Mouse (Mus musculus) neural tube, embryonic 12.5 days (tissue): Measurements from ENCODE around the gene Arid1a. TPM values are rescaled to one million over a fixed set of nuclear protein-coding genes. Genes with fewer than 3 reads are reported as not detected.
A peak's percentile ranks its signal among the peaks of the same experiment; 100 is the strongest.

Experiments
- ATAC-seq: fragments of 200-750 bp; cut with Nextera tagmentation; 2 replicates; pipeline ENCODE4 v1.8.0; 2017; ENCODE audit warnings: low read depth, mild to moderate bottlenecking, moderate TSS enrichment, moderate library complexity; ENCODE audit not compliant: low FRiP score
- H3K27ac ChIP-seq: fragments of 300-500 bp; sonication (generic); 2 replicates; pipeline ENCODE4 v1.5.1; 2016
- H3K27me3 ChIP-seq: fragments of 300-500 bp; sonication (generic); replicated peaks from 2 replicates; pipeline ENCODE4 v1.6.1; 2016; ENCODE audit warnings: mild to moderate bottlenecking
- H3K36me3 ChIP-seq: fragments of 300-500 bp; sonication (generic); 2 replicates; pipeline ENCODE4 v1.6.1; 2016; ENCODE audit warnings: mild to moderate bottlenecking
- H3K4me1 ChIP-seq: fragments of 300-500 bp; sonication (generic); 2 replicates; pipeline ENCODE4 v1.6.1; 2016
- H3K4me2 ChIP-seq: fragments of 300-500 bp; sonication (generic); replicated peaks from 2 replicates; pipeline ENCODE4 v1.6.1; 2016; ENCODE audit warnings: mild to moderate bottlenecking
- H3K4me3 ChIP-seq: fragments of 300-500 bp; sonication (generic); 2 replicates; pipeline ENCODE4 v1.5.1; 2016
- H3K9ac ChIP-seq: fragments of 300-500 bp; sonication (generic); 2 replicates; pipeline ENCODE4 v1.6.1; 2016; ENCODE audit warnings: mild to moderate bottlenecking
- H3K9me3 ChIP-seq: fragments of 300-500 bp; sonication (generic); 2 replicates; pipeline ENCODE4 v1.6.1; 2016; ENCODE audit warnings: mild to moderate bottlenecking
- WGBS: fragments of 180-500 bp; shearing (Covaris S2); methylation state at CpG from one replicate; pipeline ENCODE4 v1.1.7; 2016; 5-methylcytosine and 5-hydroxymethylcytosine counted together
- polyA plus RNA-seq: library from polyadenylated mRNA; unstranded; fragments of >200 nt; fragmentation: Nextera tagmentation; extraction: Ambion mirVana; gene quantifications from 2 replicates; pipeline ENCODE4 v1.2.1, GENCODE M21; 2016

Gene Arid1a
- polyA plus RNA-seq, 1 experiment from 2014 or later, result 41.0 TPM

- WGBS, result 79% methylated on average over 7 of the region's 7 CpGs
- peaks cover 13% of the 10 kb centered on the region; the same call in 1 of the 2 replicates for H3K4me1 ChIP-seq
- no peak overlapping the region for H3K4me2 ChIP-seq
- H3K9ac ChIP-seq, result no peak overlapping the region
- no peak overlapping the region for H3K4me3 ChIP-seq
- H3K27ac ChIP-seq, result no peak overlapping the region
- H3K36me3 ChIP-seq, result peaks cover 100% of the 10 kb centered on the region
- no peaks in the 10 kb centered on the region for H3K9me3 ChIP-seq
- no peaks in the 10 kb centered on the region for H3K27me3 ChIP-seq
- no peak for ATAC-seq
These were observed 68.0 kb downstream of the Arid1a start for GRCm38 (mm10) chr4:133688417-133689067.

DNA sequence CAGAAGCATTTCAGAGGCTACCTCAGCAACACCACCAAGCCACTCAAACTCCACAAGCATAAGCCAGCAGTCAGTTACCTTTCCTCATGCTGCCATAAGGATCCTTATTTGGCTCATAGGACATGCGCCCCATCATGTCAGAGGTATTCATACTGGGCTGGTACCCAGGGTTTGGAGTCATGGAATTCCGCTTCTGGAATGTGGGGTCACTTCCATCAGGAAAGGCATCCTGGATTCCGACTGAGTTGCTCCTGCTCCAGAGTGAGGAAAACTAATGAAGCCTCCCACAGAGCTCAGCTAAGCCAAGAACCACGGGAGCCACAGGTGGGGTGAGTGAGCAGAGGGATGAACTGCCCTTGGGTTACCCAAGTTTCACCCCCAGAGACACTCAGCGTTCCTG is 69.4 kb downstream of the Arid1a start:
- Histone ChIP-seq H3K27ac (no peak overlapping the region), H3K36me3 (peaks cover 99% of the 10 kb centered on the region), H3K4me3 (no peak overlapping the region), H3K4me2 (no peak overlapping the region), H3K9ac (no peak overlapping the region), H3K9me3 (no peaks in the 10 kb centered on the region), H3K4me1 (peaks cover 13% of the 10 kb centered on the region; the same call in 1 of the 2 replicates), H3K27me3 (no peaks in the 10 kb centered on the region)
- 89% methylated on average over 5 of the region's 5 CpGs for WGBS
- no peak for ATAC-seq

- Histone ChIP-seq H3K36me3 (peaks cover 99% of the 10 kb centered on the region), H3K4me1 (peaks cover 13% of the 10 kb centered on the region; the same call in 1 of the 2 replicates)
- 93% methylated on average over 11 of the region's 11 CpGs for WGBS
These were observed 70.1 kb downstream of the Arid1a start for GRCm38 (mm10) chr4:133686512-133686911.

DNA sequence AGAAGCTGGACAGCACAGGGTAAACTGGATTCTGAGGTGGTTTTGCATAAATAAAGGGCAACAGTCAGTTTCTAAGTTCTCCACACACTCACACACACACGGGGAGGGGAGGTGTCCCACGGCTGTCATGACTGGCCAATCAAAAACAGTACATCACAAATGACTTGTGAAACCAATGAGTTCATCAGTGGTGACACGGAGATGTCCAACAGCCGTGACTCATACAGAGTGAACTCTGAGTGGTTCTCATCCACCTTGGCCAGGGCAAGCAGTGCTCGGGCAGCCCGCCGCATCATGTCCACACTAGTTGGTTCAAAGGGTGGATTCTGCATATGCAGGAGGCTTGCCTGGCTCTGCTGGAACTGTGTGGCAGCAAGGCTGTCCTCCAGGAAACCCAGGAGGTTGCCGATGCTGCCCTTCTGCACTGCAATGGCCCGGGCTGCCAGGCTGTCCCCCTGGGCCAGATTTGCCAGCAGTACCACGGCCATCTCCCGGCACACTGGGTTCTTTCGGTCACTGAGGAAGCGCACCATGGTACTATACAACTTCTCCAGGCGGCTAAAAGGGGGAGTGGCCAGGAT is 76.3 kb downstream of the Arid1a start:
- Histone ChIP-seq H3K27ac (no peak overlapping the region), H3K36me3 (peaks cover 67% of the 10 kb centered on the region), H3K4me2 (no peak overlapping the region), H3K4me3 (no peak overlapping the region), H3K27me3 (no peaks in the 10 kb centered on the region), H3K9me3 (no peaks in the 10 kb centered on the region), H3K9ac (no peak overlapping the region), H3K4me1 (peaks cover 22% of the 10 kb centered on the region)
- no peak for ATAC-seq
- WGBS, result 89% methylated on average over 14 of the region's 14 CpGs

More at GRCm38 (mm10) chr4:133686512-133686911, 70.1 kb downstream of the Arid1a start:
- Histone ChIP-seq H3K27ac (no peak overlapping the region), H3K4me3 (no peak overlapping the region), H3K4me2 (no peak overlapping the region), H3K9ac (no peak overlapping the region), H3K27me3 (no peaks in the 10 kb centered on the region), H3K9me3 (no peaks in the 10 kb centered on the region)
- ATAC-seq, result no peak

GRCm38 (mm10) chr4:133679629-133680028 is 76.9 kb downstream of the Arid1a start:
- H3K9ac ChIP-seq, result no peak overlapping the region
- peaks cover 28% of the 10 kb centered on the region for H3K4me1 ChIP-seq
- H3K27me3 ChIP-seq, result no peaks in the 10 kb centered on the region
- no peak overlapping the region for H3K4me3 ChIP-seq
- H3K27ac ChIP-seq, result no peak overlapping the region
- no peak for ATAC-seq
- 91% methylated on average over 7 of the region's 7 CpGs for WGBS
- no peak overlapping the region for H3K4me2 ChIP-seq
- peaks cover 61% of the 10 kb centered on the region for H3K36me3 ChIP-seq
- H3K9me3 ChIP-seq, result no peaks in the 10 kb centered on the region

GRCm38 (mm10) chr4:133677266-133677665 is 79.3 kb downstream of the Arid1a start:
- Histone ChIP-seq H3K27me3 (no peaks in the 10 kb centered on the region), H3K9me3 (no peaks in the 10 kb centered on the region), H3K4me2 (no peak overlapping the region), H3K4me3 (no peak overlapping the region), H3K9ac (no peak overlapping the region), H3K27ac (0 out of 2 replicates have a peak overlapping the region, but pooled peaks have one; percentile 10), H3K4me1 (peaks cover 38% of the 10 kb centered on the region), H3K36me3 (peaks cover 38% of the 10 kb centered on the region)
- WGBS, result 75% methylated on average over 7 of the region's 7 CpGs
- no peak for ATAC-seq

DNA sequence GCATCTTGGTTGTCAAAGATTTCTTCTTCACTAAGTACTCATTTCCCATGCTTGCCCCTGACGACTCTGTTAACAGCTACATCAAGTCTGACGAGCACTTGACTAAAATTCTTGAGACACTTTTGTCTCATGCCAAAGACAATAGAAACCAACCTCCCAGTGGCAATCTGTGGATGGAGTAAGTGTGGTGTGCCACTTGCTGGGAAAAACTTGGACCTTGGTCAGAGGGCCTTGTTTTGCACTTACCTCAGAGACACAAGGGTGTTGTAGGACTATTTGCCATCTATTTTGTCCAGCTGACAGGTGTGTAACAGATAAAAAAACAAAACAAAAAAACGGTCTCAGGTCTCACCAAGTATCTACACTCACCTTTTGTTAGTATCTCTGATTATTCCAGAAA is 80.4 kb downstream of the Arid1a start:
- no peak overlapping the region for H3K9ac ChIP-seq
- no peak overlapping the region for H3K27ac ChIP-seq
- H3K4me1 ChIP-seq, result peaks cover 44% of the 10 kb centered on the region
- H3K4me3 ChIP-seq, result no peak overlapping the region
- ATAC-seq, result no peak
- H3K4me2 ChIP-seq, result peak overlapping the region; percentile 9; the same call in 1 of the 2 replicates
- no peaks in the 10 kb centered on the region for H3K27me3 ChIP-seq
- no peaks in the 10 kb centered on the region for H3K9me3 ChIP-seq
- H3K36me3 ChIP-seq, result peaks cover 28% of the 10 kb centered on the region
- WGBS, result 23% methylated on average over 3 of the region's 3 CpGs

GRCm38 (mm10) chr4:133675594-133676016 is 81.0 kb downstream of the Arid1a start:
- Histone ChIP-seq H3K27ac (0 out of 2 replicates have a peak overlapping the region, but pooled peaks have one; percentile 7), H3K4me1 (peaks cover 47% of the 10 kb centered on the region), H3K4me2 (peak overlapping the region; percentile 9; the same call in 1 of the 2 replicates), H3K27me3 (no peaks in the 10 kb centered on the region), H3K36me3 (peaks cover 22% of the 10 kb centered on the region), H3K4me3 (no peak overlapping the region), H3K9me3 (no peaks in the 10 kb centered on the region), H3K9ac (no peak overlapping the region)
- WGBS, result 2% methylated on average over 5 of the region's 5 CpGs
- peak; percentile 55 for ATAC-seq

GRCm38 (mm10) chr4:133674331-133674695 is 82.3 kb downstream of the Arid1a start:
- Histone ChIP-seq H3K9me3 (no peaks in the 10 kb centered on the region), H3K27me3 (no peaks in the 10 kb centered on the region), H3K4me2 (peak overlapping the region; percentile 22; the same call in 1 of the 2 replicates), H3K4me3 (no peak overlapping the region), H3K27ac (no peak overlapping the region), H3K9ac (no peak overlapping the region), H3K36me3 (peaks cover 10% of the 10 kb centered on the region), H3K4me1 (peaks cover 55% of the 10 kb centered on the region)
- 70% methylated on average over 8 of the region's 8 CpGs for WGBS
- no peak for ATAC-seq

DNA sequence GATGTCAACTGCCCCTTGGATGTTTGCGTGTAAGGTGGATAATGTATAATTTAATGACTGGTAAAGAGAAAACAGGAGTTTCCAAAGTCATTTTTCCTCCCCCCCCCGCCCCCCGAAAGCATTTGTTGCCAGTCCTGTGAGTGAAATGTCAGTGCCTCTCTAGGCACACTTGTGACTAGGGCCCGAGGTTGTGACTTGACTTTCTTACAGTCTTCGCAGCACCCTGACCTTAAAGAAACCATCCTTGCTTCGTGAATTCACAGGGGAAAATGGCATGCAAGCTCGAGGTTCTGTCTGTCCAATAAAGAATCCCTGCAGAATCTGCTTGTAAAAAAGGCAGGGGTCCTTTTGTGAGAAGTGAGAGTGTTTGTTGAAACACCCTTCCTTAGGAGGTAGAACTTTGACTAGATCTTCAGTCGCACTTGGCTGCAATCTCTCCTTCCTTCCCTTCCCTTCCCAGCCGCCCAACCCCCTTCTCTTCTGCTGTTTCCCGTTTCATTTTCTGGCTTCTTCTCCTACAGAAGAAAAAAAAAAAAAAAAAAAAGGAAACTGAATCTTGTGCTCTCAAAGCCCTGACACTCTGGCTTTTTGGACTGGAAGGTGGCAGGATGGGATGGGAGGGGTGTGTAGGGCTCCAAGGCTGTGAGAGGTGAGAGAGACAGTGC is 82.8 kb downstream of the Arid1a start:
- H3K4me2 ChIP-seq, result peak overlapping the region; percentile 65
- H3K27ac ChIP-seq, result no peak overlapping the region
- 36% methylated on average over 10 of the region's 10 CpGs for WGBS
- H3K4me1 ChIP-seq, result peaks cover 55% of the 10 kb centered on the region
- ATAC-seq, result no peak
- H3K4me3 ChIP-seq, result no peak overlapping the region
- H3K9ac ChIP-seq, result peak overlapping the region; percentile 29; the same call in 1 of the 2 replicates
- no peaks in the 10 kb centered on the region for H3K27me3 ChIP-seq
- H3K36me3 ChIP-seq, result peaks cover 7% of the 10 kb centered on the region
- no peaks in the 10 kb centered on the region for H3K9me3 ChIP-seq

DNA sequence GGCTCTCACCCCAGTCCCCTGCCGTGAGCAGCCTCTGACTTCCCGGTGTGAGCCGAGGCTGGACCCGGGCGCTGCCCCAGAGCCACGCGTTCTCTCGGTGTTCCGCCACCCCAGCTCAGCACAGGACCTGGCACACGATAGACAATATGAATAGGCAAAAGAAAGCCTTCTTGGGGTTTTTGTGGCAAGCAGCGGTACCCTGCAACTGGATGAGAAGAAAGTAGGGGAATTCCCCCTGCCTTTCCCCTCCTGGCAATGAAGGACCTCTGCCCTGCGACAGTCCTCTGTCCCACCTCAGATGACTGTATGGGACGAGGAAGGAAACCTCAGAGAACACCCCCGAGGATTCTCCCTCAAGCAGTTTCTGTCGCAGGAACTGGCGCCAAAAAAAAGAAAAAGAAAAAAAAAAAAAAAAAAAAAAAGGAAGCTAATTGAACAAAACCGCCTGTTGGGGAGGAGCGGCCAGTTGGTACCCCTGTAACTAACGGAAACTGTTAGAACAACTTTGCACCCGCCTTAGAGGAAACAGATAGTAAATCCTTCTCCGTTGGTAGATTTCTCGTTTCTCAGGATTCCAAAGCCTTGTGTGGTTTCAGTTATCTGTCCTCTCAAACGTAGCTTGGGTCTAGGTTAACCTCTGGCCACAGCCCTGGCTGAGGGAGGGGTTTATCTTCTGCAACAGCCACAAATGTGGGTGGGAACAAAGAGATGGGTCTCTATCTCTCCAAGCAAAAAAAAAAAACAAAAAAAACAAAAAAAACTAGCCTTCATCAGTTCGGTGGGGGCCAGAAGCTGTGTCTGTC is 83.5 kb downstream of the Arid1a start:
- H3K9ac ChIP-seq, result peak overlapping the region; percentile 82
- peak overlapping the region; percentile 89; the same call in 1 of the 2 replicates for H3K27ac ChIP-seq
- H3K36me3 ChIP-seq, result no peaks in the 10 kb centered on the region; the same call in 1 of the 2 replicates
- peak; percentile 33; the same call in 1 of the 2 replicates for ATAC-seq
- H3K9me3 ChIP-seq, result no peaks in the 10 kb centered on the region
- 3% methylated on average over 24 of the region's 24 CpGs for WGBS
- peaks cover 59% of the 10 kb centered on the region for H3K4me1 ChIP-seq
- H3K4me2 ChIP-seq, result peak overlapping the region; percentile 65
- H3K4me3 ChIP-seq, result peak overlapping the region; percentile 77
- H3K27me3 ChIP-seq, result no peaks in the 10 kb centered on the region
